Mouse (Mus musculus): Measurements from ENCODE around the gene Hoxb13. TPM values are rescaled to one million over a fixed set of nuclear protein-coding genes. Genes with fewer than 3 reads are reported as not detected.
A peak's percentile ranks its signal among the peaks of the same experiment; 100 is the strongest.

Hoxb13 gene
- polyA plus RNA-seq, 1 experiment from 2014 or later = not detected

DNA sequence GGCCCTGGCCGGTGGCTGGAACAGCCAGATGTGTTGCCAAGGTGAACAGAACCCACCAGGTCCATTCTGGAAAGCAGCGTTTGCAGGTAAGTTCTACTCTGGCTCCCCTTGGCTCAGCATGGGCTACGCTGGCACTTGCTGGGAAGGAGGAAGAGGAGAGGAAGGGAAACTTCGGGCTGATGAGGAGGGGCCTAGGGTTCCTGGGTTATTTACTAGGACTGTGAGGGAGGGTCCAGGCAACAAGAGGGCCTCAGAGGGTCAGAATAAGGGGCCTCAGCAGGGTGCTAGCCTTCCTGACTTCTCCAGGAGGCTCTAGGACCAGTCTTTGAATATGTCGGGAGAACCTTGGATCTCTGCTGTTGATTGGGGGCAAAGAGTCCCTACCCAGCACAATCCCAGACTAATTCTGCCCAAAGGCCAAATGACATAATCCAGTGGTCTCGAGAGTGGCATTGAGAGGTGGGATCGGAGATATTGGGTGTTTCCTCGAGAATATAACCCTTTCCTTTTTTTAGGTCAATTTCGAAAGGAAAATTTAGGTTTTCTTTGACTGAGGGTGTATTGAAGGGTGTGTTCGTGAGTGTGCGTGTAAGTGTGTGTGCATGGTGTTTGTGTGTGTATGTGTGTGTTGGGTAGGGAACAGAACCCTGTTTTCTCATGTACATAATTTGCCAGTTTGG is 985 bp downstream of the Hoxb13 start:
- WGBS (ENCODE audit: insufficient replicate concordance) = 10% methylated on average over 11 of the region's 11 CpGs
- no peak overlapping the region for H3K4me3 ChIP-seq
- peaks cover 100% of the 10 kb centered on the region for H3K27me3 ChIP-seq (replicated peaks)
- H3K4me1 ChIP-seq = no peaks in the 10 kb centered on the region; the same call in 1 of the 2 replicates
- H3K36me3 ChIP-seq = no peaks in the 10 kb centered on the region
- no peak overlapping the region for H3K9ac ChIP-seq
- H3K9me3 ChIP-seq (replicated peaks) = no peaks in the 10 kb centered on the region
- no peak for ATAC-seq
- H3K4me2 ChIP-seq = no peak overlapping the region
- H3K27ac ChIP-seq = no peak overlapping the region

DNA sequence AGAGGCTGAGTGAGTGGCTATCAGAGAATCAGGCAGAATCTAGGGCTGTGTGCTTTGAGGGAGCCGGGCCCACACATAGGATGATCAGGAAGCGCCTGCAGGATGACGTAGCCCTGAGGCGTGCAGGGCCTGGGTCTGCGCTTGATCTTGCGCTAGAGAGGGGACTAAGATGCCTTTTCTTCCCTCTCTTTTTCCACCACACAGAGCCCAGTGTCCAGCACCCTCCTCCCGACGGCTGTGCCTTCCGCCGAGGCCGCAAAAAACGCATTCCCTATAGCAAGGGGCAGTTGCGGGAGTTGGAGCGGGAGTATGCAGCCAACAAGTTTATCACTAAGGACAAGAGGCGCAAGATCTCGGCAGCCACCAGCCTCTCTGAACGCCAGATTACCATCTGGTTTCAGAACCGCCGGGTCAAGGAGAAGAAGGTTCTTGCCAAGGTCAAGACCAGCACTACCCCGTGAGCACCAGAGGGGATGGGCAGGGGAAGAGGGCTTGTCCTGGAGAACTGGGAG is 1.7 kb downstream of the Hoxb13 start:
- Histone ChIP-seq H3K9me3 (replicated peaks) (no peaks in the 10 kb centered on the region), H3K36me3 (no peaks in the 10 kb centered on the region), H3K27ac (no peak overlapping the region), H3K27me3 (replicated peaks) (peaks cover 100% of the 10 kb centered on the region), H3K9ac (no peak overlapping the region), H3K4me3 (no peak overlapping the region), H3K4me2 (no peak overlapping the region), H3K4me1 (no peaks in the 10 kb centered on the region; the same call in 1 of the 2 replicates)
- 3% methylated on average over 20 of the region's 20 CpGs for WGBS (ENCODE audit: insufficient replicate concordance)
- no peak for ATAC-seq

DNA sequence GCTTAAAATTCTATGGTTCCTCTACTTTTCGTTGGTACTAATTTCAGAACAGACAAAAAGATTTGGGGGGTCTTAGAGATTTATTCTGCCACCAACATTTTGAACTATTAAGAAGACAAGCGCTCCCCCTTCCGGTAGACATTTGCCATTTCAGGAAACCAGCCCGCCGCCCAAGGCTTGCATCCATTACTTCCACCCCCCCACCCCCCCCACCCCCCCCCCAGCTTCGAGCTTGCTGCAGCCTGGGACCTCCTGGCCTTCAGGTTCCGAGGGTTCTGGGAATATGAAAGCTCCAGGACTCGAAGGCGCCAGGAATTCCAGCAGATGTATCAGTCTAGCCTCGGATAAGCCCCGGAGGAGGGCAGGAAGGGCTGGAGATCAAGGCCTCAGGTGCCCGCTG is 4.5 kb downstream of the Hoxb13 start:
- 2% methylated on average over 11 of the region's 12 CpGs for WGBS (ENCODE audit: insufficient replicate concordance)
- Histone ChIP-seq H3K4me2 (no peak overlapping the region), H3K36me3 (no peaks in the 10 kb centered on the region), H3K4me3 (no peak overlapping the region), H3K27ac (no peak overlapping the region), H3K9me3 (replicated peaks) (no peaks in the 10 kb centered on the region), H3K27me3 (replicated peaks) (peaks cover 100% of the 10 kb centered on the region), H3K4me1 (no peaks in the 10 kb centered on the region; the same call in 1 of the 2 replicates), H3K9ac (no peak overlapping the region)
- no peak for ATAC-seq

DNA sequence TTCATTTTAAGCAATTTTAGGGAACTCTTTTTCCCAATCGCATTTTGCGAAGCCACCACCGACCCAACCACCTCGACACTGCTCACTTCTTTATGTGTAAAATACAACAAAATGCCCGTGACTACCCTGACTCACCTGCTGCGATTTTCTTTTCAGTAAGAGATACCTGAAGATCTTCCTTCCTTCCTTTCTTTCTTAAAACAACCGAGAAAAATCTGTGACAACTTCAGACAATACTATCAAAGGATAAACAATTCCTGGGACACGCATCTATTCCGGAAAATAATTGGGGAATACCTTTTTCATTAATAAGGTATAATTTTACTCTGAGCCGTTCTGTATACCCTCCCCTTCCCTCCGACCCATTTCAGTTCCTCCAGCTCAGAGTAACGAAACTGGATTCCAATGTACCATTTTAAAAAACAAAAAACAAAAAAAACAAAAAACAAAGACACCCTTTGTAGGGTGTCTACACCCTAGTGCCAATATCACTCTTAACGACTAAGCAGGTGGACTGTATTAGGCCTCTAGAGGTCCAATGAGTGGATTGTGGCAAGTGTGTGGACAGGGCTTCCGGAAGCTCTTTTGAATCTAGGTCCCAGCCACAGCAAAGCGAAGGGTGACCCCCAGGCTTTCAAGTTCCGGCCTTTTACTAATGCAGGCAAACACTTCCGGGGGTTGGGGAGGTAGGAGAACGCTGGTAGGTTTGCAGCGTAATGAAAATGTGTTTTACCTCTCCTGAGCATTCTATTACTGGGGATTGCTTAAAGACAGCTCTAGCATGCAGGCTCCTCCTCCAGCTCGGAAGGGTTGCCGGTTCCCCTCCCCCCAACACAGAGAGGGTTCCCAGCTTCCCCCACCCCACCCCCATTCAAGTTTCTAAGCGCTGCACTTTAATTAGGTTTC is 5.3 kb downstream of the Hoxb13 start:
- H3K9ac ChIP-seq = no peak overlapping the region
- no peaks in the 10 kb centered on the region; the same call in 1 of the 2 replicates for H3K4me1 ChIP-seq
- H3K4me3 ChIP-seq = no peak overlapping the region
- no peaks in the 10 kb centered on the region for H3K9me3 ChIP-seq (replicated peaks)
- H3K27ac ChIP-seq = no peak overlapping the region
- H3K27me3 ChIP-seq (replicated peaks) = peaks cover 100% of the 10 kb centered on the region
- 5% methylated on average over 22 of the region's 22 CpGs for WGBS (ENCODE audit: insufficient replicate concordance)
- 0 out of 2 replicates have a peak overlapping the region, but pooled peaks have one; percentile 14 for H3K4me2 ChIP-seq
- H3K36me3 ChIP-seq = no peaks in the 10 kb centered on the region
- ATAC-seq = no peak

DNA sequence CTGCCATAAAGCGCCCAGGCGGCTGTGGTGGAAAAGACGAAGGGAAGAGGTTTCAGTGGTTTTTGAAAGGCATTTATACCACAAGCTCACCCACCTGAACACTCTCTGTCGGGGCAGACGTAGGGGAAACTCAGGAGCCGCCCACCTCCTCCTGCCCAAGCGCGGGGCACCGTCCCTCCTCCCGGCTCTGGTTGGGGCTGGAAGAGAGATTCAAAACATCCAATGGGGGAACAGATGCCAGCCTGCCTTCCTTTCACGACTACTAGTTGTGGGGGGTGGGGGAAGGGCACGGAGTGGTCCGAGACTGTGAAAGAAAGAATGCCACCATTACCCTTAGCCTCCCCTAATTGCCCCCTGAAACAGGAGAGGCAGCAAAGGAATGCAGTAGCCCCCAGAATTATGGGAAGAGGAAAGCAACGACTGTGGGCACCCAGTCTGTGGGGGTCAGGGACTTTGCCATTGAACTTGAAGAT is 6.1 kb downstream of the Hoxb13 start:
- H3K27ac ChIP-seq = no peak overlapping the region
- H3K9me3 ChIP-seq (replicated peaks) = no peaks in the 10 kb centered on the region
- H3K4me3 ChIP-seq = no peak overlapping the region
- H3K9ac ChIP-seq = no peak overlapping the region
- H3K4me1 ChIP-seq = no peaks in the 10 kb centered on the region; the same call in 1 of the 2 replicates
- H3K27me3 ChIP-seq (replicated peaks) = peaks cover 100% of the 10 kb centered on the region
- ATAC-seq = no peak
- WGBS (ENCODE audit: insufficient replicate concordance) = under 1% methylated on average over 14 of the region's 14 CpGs
- H3K36me3 ChIP-seq = no peaks in the 10 kb centered on the region
- no peak overlapping the region for H3K4me2 ChIP-seq

DNA sequence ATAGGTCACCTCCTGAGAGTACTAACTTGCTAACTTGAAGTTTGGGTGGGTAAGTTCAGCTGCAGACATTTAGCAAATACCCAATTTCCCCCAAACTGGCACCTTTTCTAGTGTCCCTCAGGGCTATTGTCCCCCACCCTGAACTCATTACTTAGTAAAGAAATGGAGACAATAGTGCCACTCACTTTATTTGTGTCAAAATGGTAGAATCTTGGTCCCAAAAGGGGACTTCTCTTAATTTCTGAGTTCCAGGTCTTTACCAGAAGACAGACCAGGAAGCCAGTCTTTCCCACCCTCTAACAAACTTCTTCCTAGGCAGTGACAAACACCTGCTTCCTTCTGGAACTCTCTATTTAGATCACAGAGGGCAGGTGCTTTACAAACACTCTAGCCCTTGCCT is 7.6 kb downstream of the Hoxb13 start:
- Histone ChIP-seq H3K27me3 (replicated peaks) (peaks cover 99% of the 10 kb centered on the region), H3K4me3 (no peak overlapping the region), H3K27ac (no peak overlapping the region), H3K4me2 (no peak overlapping the region), H3K4me1 (no peaks in the 10 kb centered on the region; the same call in 1 of the 2 replicates), H3K9ac (no peak overlapping the region), H3K36me3 (no peaks in the 10 kb centered on the region), H3K9me3 (replicated peaks) (no peaks in the 10 kb centered on the region)
- no peak for ATAC-seq

DNA sequence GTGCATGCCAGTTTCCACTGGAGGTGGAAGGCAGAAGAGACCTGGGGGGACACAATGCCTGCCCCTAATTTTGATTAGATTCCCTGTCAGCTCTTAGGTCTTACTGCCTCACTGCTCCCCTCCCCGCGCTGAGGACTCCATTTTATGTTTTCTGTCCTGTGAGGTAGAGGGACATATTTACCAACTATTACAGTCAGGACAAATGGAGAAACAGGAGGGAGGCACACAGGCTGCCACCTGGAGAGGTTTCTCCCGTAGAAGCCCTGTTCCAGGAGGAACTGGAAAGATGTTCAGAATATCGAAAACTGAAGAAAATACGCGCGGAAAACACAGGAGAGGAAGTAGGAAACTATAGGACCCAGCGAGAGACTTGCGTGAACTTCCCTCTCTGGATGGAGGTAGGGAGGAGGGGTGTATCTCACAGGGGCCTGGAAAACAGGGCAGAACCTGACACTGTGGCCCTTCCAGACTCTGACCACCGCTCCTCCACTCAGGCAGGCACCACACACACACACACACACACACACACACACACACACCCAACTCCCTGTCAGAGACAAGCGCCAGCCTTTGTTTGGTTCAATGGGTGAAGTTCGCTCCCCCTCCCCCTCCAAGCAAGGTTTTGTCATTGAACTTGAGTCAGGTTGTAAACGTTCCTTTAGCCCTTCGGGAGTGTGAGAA is 8.4 kb downstream of the Hoxb13 start:
- ATAC-seq = no peak
- Histone ChIP-seq H3K4me1 (no peaks in the 10 kb centered on the region; the same call in 1 of the 2 replicates), H3K27ac (no peak overlapping the region), H3K9ac (no peak overlapping the region), H3K4me2 (no peak overlapping the region), H3K27me3 (replicated peaks) (peaks cover 99% of the 10 kb centered on the region), H3K9me3 (replicated peaks) (no peaks in the 10 kb centered on the region), H3K4me3 (no peak overlapping the region), H3K36me3 (no peaks in the 10 kb centered on the region)
- WGBS (ENCODE audit: insufficient replicate concordance) = 2% methylated on average over 13 of the region's 14 CpGs

DNA sequence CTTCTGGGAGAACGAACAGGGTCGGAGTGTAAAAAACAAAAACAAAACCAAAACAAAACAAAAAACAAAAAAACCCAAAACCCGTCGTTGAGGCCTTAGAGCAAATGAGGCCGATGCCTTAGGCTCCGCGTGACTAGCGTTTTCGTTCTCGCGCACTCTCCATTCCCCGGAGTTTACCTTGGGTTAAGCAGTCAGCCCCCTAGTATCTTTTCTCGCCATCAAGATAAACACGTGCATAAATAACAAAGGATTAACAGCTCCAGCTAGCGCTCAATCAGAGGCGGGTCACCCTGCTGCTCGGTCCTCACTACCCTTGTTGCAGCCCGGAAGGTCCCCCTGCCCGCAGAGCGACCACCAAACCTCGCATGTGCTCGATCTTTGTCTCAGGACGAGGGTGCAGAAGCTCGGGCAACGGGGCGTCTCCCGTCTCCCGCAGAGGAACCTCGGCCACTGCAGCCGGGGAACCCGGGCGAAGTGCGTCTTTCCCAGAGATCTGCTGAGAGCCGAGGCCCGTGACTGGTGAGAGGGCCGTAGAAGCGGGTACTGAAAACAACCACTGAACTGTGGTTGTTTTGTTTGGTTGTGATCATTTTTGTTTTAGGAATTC is 9.2 kb downstream of the Hoxb13 start:
- Histone ChIP-seq H3K9me3 (replicated peaks) (no peaks in the 10 kb centered on the region), H3K4me3 (no peak overlapping the region), H3K27me3 (replicated peaks) (peaks cover 99% of the 10 kb centered on the region), H3K4me1 (no peaks in the 10 kb centered on the region; the same call in 1 of the 2 replicates), H3K9ac (no peak overlapping the region), H3K27ac (no peak overlapping the region), H3K36me3 (no peaks in the 10 kb centered on the region), H3K4me2 (no peak overlapping the region)
- no peak for ATAC-seq
- WGBS (ENCODE audit: insufficient replicate concordance) = 2% methylated on average over 37 of the region's 37 CpGs

DNA sequence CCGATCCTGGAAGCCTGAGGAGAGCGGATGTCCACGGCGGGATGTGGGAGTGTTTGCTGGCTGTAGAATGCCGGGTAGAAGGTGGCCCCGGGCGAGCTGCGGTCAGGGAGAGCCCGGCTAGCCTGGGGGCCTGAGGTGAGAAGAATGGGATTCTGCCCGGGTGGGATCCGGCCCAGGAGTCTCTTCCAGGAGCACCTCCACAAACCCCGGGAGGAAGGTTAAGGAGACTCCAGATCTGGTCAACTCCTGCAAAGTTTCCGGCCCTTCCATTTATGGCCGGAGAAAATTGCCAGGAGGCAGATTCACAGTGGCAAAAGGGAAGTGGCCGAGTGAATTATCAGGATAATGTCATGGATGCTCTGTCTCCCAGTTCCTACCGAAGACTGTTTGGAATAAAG is 9.7 kb downstream of the Hoxb13 start:
- peaks cover 99% of the 10 kb centered on the region for H3K27me3 ChIP-seq (replicated peaks)
- no peak overlapping the region for H3K4me3 ChIP-seq
- no peaks in the 10 kb centered on the region; the same call in 1 of the 2 replicates for H3K4me1 ChIP-seq
- H3K9me3 ChIP-seq (replicated peaks) = no peaks in the 10 kb centered on the region
- no peak overlapping the region for H3K4me2 ChIP-seq
- ATAC-seq = no peak
- no peaks in the 10 kb centered on the region for H3K36me3 ChIP-seq
- H3K27ac ChIP-seq = no peak overlapping the region
- WGBS (ENCODE audit: insufficient replicate concordance) = 5% methylated on average over 16 of the region's 16 CpGs
- no peak overlapping the region for H3K9ac ChIP-seq

DNA sequence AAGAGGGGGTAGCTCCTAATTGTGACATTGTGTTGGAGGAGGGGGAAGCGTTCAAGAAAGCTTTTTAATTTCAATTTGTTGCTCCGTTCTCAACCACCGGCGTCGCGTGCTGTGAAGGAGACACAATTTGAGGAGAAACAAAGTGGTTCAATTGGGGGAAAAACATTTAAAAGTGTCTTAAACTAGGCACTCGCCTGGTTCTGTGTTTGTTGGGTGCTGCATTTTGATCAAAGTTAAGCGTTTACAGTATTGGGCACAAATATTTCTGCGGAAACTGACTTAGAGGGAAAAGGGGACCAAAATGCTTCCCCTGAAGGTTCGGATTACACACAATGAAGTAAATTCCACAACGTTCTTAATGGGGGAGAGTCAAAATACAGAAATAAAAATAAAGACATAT is 10.2 kb downstream of the Hoxb13 start:
- Histone ChIP-seq H3K27ac (no peak overlapping the region), H3K4me3 (no peak overlapping the region), H3K9ac (no peak overlapping the region), H3K4me1 (no peaks in the 10 kb centered on the region; the same call in 1 of the 2 replicates), H3K4me2 (no peak overlapping the region), H3K36me3 (no peaks in the 10 kb centered on the region), H3K9me3 (replicated peaks) (no peaks in the 10 kb centered on the region), H3K27me3 (replicated peaks) (peaks cover 99% of the 10 kb centered on the region)
- ATAC-seq = no peak
- 1% methylated on average over 11 of the region's 11 CpGs for WGBS (ENCODE audit: insufficient replicate concordance)

DNA sequence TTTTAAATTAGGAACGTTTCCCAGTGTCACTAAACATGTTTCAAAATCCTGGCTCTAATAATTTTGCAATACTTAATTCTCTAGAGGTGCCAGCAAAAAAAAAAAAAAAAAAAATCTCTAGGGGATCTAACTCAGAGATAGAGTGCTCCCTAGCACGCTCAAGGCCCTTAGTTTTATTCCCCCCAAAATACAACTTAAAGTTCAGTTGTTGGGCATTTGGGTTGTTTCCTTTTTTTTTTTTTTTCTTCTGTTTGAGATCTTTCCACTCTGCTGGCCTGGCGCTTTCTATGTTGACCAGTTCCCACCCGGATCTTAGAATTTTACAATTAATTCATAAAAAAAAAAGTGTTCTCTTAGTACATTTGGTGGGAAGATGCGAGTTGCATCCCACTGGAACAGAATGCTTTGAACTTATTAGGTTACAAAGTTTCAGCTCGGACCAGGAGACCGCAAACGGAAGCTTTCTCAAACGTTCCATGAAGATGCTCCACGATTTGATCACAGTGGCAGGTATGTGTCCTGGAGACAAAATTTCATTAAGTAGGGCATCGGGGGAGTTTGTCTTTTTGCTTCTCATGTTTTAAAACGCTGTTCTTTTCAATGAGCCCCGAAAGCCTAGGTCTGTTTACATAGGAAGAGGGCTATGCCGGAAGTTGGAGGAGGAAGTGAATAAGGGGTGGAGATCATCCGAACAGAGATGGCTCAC is 11.5 kb downstream of the Hoxb13 start:
- no peak overlapping the region; the same call in 1 of the 2 replicates for H3K4me3 ChIP-seq
- H3K27ac ChIP-seq = no peak overlapping the region
- ATAC-seq = no peak
- H3K27me3 ChIP-seq (replicated peaks) = peaks cover 94% of the 10 kb centered on the region
- no peaks in the 10 kb centered on the region for H3K4me1 ChIP-seq
- 4% methylated on average over 15 of the region's 15 CpGs for WGBS (ENCODE audit: insufficient replicate concordance)
- H3K9ac ChIP-seq = no peak overlapping the region
- no peaks in the 10 kb centered on the region for H3K9me3 ChIP-seq (replicated peaks)
- no peaks in the 10 kb centered on the region for H3K36me3 ChIP-seq
- peak overlapping the region; percentile 24; the same call in 1 of the 2 replicates for H3K4me2 ChIP-seq
